Mouse (Mus musculus) right cerebral cortex, postnatal 10 days (tissue): ENCODE measurements around the gene Clps.
A peak's percentile ranks its signal among the peaks of the same experiment; 100 is the strongest.

Source experiments
- DNase-seq, 2 experiments: peaks; one replicate each; pipeline ENCODE4 v3.0.0; 2021; ENCODE audit warnings: low spot score in 2 of 2

Gene Clps

DNA sequence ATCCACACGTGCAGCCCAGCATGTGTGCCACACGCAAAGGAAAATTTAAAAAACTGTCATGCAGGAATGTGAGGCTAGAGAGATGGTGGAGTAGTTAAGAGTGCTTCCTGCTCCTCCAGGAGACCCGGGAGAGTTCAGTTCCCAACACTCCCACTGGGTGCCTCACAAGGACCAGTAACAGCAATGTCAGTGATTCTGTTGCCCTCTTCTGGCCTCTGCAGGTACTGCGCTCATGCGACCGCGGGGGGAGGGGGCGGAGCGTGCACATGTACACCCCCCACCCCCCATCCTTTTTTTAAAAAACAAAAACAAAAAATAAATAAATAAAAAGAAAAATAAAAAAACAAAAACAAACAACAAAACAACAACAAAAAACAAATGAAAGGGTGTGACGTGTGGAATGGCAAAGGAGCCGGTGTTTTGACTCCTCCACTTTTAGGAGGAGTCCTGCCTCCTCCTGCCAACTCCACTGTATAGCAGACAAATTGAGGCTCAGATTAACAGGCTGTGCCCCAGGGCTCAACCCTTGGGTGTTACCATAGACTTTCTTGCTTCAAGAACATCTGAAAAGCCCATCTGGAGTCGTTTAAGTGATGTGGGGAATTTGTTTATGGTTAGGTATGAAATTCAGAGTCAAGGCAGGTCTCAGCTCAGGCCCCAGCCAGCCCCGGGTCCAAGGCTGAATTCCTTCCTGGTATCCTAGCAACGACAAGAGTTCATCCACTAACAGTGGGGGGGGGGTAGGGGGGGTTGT is 7.3 kb downstream of the Clps start:
- peak; percentile 78 for DNase-seq

DNA sequence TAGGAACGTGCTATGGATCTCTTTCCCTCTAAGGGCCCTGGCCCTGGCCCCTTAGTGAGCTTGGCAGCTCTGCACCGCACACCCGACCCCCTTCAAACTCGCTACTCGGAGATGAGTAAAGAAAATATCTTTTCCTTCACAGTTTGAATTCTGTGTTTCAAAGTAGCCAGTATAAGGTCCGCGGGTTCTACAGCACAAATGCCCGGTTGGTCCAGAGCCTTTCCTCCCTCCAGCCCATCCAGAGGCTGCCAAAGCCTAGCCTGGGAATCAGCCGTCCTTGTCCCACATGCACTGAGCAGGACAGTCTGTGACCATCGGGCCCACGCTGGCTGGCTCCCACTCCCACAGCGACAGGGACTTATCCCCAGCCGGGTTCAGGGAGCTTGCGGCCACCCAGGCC is 11.5 kb downstream of the Clps start, which contains the start of gene Clpsl2:
Gene Clpsl2, plus strand, starts transcription at position 301 of the 400 bp plus-strand sequence.
- no peak for DNase-seq

DNA sequence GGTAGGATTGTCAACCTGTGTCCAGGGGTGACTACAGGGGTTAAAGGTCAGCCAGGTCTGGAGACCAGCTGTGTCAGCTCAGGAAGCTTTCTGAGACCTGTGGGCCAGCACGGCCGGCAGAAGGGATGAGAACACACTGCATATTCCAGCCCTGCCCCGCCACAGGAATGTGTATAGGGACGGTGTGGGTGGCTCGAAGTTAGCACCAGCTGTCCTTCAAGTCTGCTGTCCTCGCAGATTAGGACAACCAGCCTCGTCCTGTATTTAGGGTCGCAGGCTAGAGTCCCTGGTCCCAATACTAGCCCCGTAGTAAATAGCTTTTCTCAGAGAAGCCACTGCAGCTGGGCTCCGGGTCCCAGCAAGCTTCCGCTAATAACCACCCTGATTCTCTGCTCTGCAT is 12.0 kb downstream of the Clps start:
- DNase-seq = no peak

DNA sequence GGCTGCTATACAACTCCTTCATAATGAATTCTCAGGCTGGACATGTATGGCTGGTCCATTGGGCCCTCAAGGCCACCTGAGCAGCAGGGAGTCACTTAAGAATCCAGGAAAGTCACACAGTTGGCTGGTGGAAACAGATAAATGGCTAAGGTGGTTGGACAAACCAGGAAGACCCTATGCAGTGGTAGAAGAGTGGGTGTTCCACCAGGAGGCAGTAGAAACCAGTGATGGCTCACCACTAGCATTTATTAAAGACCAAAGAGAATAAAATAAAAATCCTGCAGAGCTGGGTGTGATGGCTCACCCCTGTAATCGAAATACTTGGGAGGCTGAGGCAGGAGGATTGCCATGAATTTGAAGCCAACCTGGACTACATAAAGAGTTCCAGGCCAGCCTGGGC is 13.6 kb downstream of the Clps start:
- no peak for DNase-seq

GRCm38 (mm10) chr17:28537881-28538280 is 22.7 kb downstream of the Clps start:
- no peak for DNase-seq

DNA sequence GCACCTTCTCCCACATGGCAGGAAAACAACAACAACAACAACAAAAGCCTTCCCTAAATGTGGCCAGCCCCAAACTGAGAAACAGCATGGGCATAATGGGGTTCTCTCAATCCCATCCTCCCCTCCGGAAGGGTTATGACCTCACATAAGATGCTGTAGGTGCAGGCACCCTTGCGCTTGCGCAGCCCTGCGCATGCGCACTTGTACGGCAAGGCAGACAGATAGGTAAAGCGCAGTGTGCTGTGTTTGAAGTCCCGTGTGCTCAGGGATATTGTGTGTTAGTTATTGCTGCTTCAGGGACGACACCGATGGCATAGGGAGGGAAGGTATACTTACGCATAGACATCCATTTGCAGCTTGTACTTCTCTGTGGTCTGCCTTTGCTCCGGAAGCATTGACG is 27.2 kb downstream of the Clps start:
- DNase-seq = no peak

DNA sequence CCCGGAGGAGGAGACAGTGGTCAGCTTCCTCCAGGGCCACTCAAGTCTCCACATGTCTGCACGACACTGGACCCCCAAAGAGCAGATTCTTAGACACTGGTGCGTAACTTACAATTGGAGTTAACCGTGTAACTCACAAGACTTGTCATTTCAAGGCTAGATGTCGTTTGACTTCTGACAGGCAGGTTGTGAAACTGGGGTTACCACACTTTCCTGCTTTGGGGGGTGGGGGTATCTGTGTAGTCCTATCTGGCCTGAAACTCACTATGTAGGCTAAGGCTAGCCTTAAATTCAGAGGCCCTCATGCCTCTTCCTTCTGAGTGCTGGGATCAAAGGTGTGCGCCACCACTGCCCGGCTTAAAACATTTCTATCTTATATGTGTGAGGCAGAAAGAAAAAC is 28.0 kb downstream of the Clps start:
- DNase-seq = no peak

GRCm38 (mm10) chr17:28531946-28532345 is 28.6 kb downstream of the Clps start:
- DNase-seq = no peak

- DNase-seq = no peak
Observed at GRCm38 (mm10) chr17:28530506-28530905, 30.1 kb downstream of the Clps start, which contains the start of gene Armc12. Gene Armc12, plus strand, starts transcription at chr17:28530806.

GRCm38 (mm10) chr17:28529116-28529515 is 31.4 kb downstream of the Clps start:
- no peak for DNase-seq

- peak; percentile 87 to 91 for DNase-seq
Observed at GRCm38 (mm10) chr17:28528043-28528351, 32.6 kb downstream of the Clps start.

GRCm38 (mm10) chr17:28527184-28528042 is 33.2 kb downstream of the Clps start:
- DNase-seq = no peak

GRCm38 (mm10) chr17:28524831-28525430 is 35.6 kb downstream of the Clps start:
- no peak for DNase-seq

DNA sequence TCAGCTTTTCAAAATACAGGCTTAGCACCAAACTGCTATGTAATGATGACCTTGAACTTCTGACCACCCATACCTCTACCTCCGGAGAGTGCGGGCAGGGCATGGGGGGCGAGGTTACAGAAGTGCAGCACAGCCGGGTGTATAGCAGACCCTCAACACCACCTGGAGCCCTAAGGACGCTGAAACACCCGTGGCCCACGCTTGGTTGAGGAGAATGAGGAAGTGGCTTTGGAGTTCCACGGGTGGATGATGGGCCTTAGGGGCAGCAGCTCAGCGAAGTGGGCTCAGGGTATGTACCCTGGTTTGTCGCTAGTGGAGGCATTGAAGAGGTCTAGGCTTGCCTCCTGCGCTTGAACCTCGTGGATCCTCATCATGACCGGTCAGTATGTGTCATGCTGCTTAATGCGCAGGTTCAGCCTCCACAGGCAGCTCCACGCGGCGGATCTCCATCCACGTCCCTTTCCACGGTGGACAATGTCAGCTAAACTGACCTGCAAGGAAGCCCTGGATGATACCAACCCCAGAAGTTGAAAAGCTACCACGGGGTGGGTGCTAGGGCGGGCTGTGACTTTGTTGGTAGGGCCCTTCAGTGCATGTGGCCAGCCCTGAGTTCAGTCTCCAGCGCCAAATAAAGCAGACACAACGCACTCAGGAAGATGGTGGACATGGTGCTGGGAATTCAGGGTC is 36.4 kb downstream of the Clps start:
- DNase-seq = peak in 1 of 2 experiments; percentile 37

- no peak for DNase-seq
Observed at GRCm38 (mm10) chr17:28523355-28524008, 37.1 kb downstream of the Clps start.

- peak; percentile 95 for DNase-seq
Observed at GRCm38 (mm10) chr17:28522623-28523354, 37.8 kb downstream of the Clps start.

DNA sequence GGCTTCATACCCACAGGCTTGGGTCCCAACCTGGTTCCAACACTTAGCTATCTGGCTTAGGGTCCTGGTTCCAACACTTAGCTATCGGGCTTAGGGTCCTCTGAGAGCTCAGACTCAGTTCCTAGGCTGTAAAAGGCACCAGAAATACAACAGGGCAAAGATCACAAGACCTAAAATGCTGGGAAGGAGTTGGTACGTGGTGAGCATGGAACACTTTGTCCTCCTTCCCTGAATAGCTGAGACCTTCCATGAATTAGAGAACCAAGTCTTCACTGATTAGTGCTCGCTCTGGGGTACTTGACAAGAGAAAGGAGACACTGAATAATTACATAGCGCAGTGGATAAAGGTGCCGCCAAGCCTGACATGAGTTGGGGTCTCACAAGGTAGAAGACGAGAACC is 38.6 kb downstream of the Clps start:
- DNase-seq = no peak

DNA sequence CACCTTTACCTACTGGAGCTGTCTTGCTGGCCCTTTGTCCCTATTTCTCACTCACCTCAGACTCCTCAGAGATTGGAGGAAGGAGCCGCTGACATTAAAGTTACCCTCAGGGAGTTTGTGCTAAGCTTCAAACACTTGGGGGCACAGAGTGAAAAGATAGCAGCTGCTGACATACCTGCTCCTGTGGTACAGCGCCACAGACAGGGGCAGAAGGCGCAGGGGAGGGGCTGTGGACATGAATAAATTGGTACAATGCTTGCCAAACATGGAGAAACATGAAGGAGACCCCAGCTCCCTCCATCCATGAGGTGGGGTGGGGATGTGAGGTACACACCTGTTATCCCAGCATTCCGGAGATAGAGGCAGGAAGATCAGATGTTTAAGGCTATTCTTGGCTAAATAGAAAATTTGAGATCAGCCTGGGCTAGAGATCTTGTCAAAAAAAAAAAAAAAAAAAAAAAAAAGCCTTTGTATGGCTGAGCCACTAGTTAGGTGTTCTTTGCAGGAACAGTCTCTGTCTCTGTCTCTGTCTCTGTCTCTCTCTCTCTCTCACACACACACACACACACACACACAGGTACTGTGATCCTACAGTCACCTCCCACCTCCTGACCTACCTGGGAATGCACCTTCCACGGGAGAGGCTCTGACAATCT is 39.4 kb downstream of the Clps start:
- no peak for DNase-seq

- DNase-seq = no peak
Observed at GRCm38 (mm10) chr17:28520561-28520960, 40.0 kb downstream of the Clps start.

GRCm38 (mm10) chr17:28519827-28520226 is 40.7 kb downstream of the Clps start:
- no peak for DNase-seq
